ENCODE assay signal across 8 mouse cellular contexts in genomic region chr7:97842806-97843570, GRCm38 (mm10). TPM values are rescaled to one million over a fixed set of nuclear protein-coding genes. Genes with fewer than 3 reads are reported as not detected.
DNase-seq lines count a peak whose midpoint lies in the region; ATAC-seq lines count a peak whose summit lies in the region.

No protein-coding gene starts in this region.

- DNase-seq in adrenal gland, adult (ENCODE audit: inconsistent age in 2 of 2, low spot score in 1 of 2): peak; percentile 82 to 89
- peak; percentile 82 for DNase-seq in embryo, embryonic 10 days (ENCODE audit: low spot score)
- peak; percentile 63 for DNase-seq in gastrocnemius, postnatal 10 days
- DNase-seq in hindlimb bud, embryonic 11.5 days (ENCODE audit: extremely low spot score, low read depth, low spot score): peak; percentile 26
- peak; percentile 76 to 82 for DNase-seq in left cerebral cortex, adult 8-10 months (ENCODE audit: low spot score in 2 of 2)
- DNase-seq in right cerebral cortex, adult 2 months (ENCODE audit: low spot score in 2 of 2): peak; percentile 83 to 85
- DNase-seq in urinary bladder, postnatal 10 days (ENCODE audit: low spot score): peak; percentile 12

- ATAC-seq in megakaryocyte, adult 5-6 weeks (ENCODE audit: poor library complexity, severe bottlenecking): peak; percentile 98

RNA-seq across cellular contexts. Expression of gene Pak1, which starts 54.6 kb away (rescaled TPM):
- 100 to 1,000 TPM; 160 to 188 TPM for total RNA-seq in gastrocnemius, postnatal 10 days (2021)
- total RNA-seq in left cerebral cortex, adult 8-10 months (2022): 100 to 1,000 TPM; 373 to 389 (median 377) TPM
- total RNA-seq in megakaryocyte, adult 5-6 weeks (2015): 39.8 and 40.9 TPM in 2 replicates
- total RNA-seq in megakaryocyte, adult 5-6 weeks (2017): 40.4 and 40.7 TPM in 2 replicates

Comparison
In these comparisons a context has a peak if more than half of its experiments do, and no peak if none do; other contexts are left out.
1. Peak in every context shown above with its lines: DNase-seq and ATAC-seq.
2. DNase-seq: peak in every context shown above with its lines; median percentile 86 in adrenal gland, adult; 84 in right cerebral cortex, adult 2 months; 82 in embryo, embryonic 10 days; 79 in left cerebral cortex, adult 8-10 months; 63 in gastrocnemius, postnatal 10 days; 26 in hindlimb bud, embryonic 11.5 days; 12 in urinary bladder, postnatal 10 days.